Mouse (Mus musculus): Measurements from ENCODE around the gene Rufy4.
"Not testable (repeated sequence)": the region's sequence is repeated elsewhere in the genome, so short reads cannot be mapped to it uniquely, and the experiment has no call there.

Gene Rufy4

GRCm38 (mm10) chr1:74151091-74151490 is 25.8 kb downstream of the Rufy4 start:
- no peak for DNase-seq (ENCODE audit: low read depth)

- DNase-seq (ENCODE audit: low read depth), result no peak
Measured at GRCm38 (mm10) chr1:74153461-74154184, 28.3 kb downstream of the Rufy4 start, which contains the start of gene Cxcr2. Cxcr2 (plus strand) TSS chr1:74153989.

GRCm38 (mm10) chr1:74155435-74156012 is 30.2 kb downstream of the Rufy4 start:
- DNase-seq (ENCODE audit: low read depth), result no peak

GRCm38 (mm10) chr1:74156381-74156910 is 31.1 kb downstream of the Rufy4 start:
- no peak for DNase-seq (ENCODE audit: low read depth)

- not testable (repeated sequence) for DNase-seq (ENCODE audit: low read depth)
Measured at GRCm38 (mm10) chr1:74159613-74160012, 34.3 kb downstream of the Rufy4 start.

GRCm38 (mm10) chr1:74160036-74160435 is 34.7 kb downstream of the Rufy4 start:
- no peak for DNase-seq (ENCODE audit: low read depth)

- DNase-seq (ENCODE audit: low read depth), result no peak
Measured at GRCm38 (mm10) chr1:74167136-74167535, 41.8 kb downstream of the Rufy4 start.

GRCm38 (mm10) chr1:74169721-74170120 is 44.4 kb downstream of the Rufy4 start:
- no peak for DNase-seq (ENCODE audit: low read depth)

- no peak for DNase-seq (ENCODE audit: low read depth)
Measured at GRCm38 (mm10) chr1:74172722-74173121, 47.4 kb downstream of the Rufy4 start.

- no peak for DNase-seq (ENCODE audit: low read depth)
Measured at GRCm38 (mm10) chr1:74175731-74176130, 50.4 kb downstream of the Rufy4 start.

- DNase-seq (ENCODE audit: low read depth), result no peak
Measured at GRCm38 (mm10) chr1:74178618-74179017, 53.3 kb downstream of the Rufy4 start.

GRCm38 (mm10) chr1:74179624-74180408 is 54.5 kb downstream of the Rufy4 start:
- no peak for DNase-seq (ENCODE audit: low read depth)

GRCm38 (mm10) chr1:74181462-74181861 is 56.1 kb downstream of the Rufy4 start:
- DNase-seq (ENCODE audit: low read depth), result no peak

GRCm38 (mm10) chr1:74183006-74183405 is 57.7 kb downstream of the Rufy4 start:
- no peak for DNase-seq (ENCODE audit: low read depth)

GRCm38 (mm10) chr1:74190471-74190870 is 65.1 kb downstream of the Rufy4 start:
- DNase-seq (ENCODE audit: low read depth), result no peak

GRCm38 (mm10) chr1:74192711-74193110 is 67.4 kb downstream of the Rufy4 start:
- no peak for DNase-seq (ENCODE audit: low read depth)

GRCm38 (mm10) chr1:74194445-74194844 is 69.1 kb downstream of the Rufy4 start, which contains the start of gene Cxcr1:
Cxcr1 (minus strand) TSS chr1:74194631.
- no peak for DNase-seq (ENCODE audit: low read depth)

GRCm38 (mm10) chr1:74195961-74196360 is 70.6 kb downstream of the Rufy4 start:
- DNase-seq (ENCODE audit: low read depth), result peak; percentile 38

- no peak for DNase-seq (ENCODE audit: low read depth)
Measured at GRCm38 (mm10) chr1:74196621-74197419, 71.5 kb downstream of the Rufy4 start.
